Mouse (Mus musculus) frontal cortex, postnatal 36 days (tissue): ENCODE results near the gene Diras2.

Source experiments
- DNase-seq, 2 experiments: peaks; one replicate each; pipeline ENCODE4 v3.0.0; 2022; ENCODE audit warnings: low spot score in 2 of 2

Gene Diras2

DNA sequence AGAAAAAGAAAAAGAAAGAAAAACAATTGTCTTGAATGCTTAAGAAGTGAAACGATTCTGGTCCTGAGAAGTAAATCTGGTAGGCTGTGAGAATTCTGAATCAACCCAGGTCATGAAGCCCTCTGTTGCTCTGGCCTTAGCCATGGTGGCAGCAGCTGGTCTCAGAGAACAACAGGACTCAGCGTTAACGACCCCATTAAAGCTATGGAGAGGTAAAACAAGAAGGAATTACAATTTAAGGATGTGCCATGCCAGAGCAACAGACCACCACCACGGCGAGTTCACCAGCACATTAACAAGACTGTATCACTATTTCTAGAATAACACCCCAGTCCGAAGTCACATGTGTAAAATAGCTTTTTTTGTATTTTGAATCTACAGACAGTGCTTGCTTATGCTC, 65.9 kb downstream of the Diras2 start:
- DNase-seq, result no peak

DNA sequence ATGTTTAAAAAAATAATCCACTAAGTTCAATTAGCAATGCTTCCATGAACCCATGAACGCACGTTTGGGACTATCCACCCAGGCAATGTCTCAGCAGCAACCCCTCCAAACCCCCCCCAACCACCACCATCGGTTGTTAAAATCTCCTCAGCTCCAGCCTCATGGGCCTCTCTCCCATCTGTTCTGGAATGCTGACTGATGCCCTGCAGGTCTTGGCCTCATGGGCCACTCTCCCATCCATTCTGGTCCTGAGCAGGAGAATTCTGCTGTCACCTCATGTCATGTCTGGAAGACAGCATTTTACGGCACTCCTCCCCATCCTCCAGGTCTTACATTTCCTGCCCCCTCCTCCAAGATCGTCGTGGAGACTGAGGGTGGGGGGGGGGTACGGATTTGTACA, 71.1 kb downstream of the Diras2 start:
- DNase-seq, result no peak

- DNase-seq, result peak in 1 of 2 experiments; percentile 67
These were observed 73.2 kb downstream of the Diras2 start for GRCm38 (mm10) chr13:52457889-52458324.

- no peak for DNase-seq
These were observed 73.7 kb downstream of the Diras2 start for GRCm38 (mm10) chr13:52457177-52457888.

GRCm38 (mm10) chr13:52455329-52455728, 75.8 kb downstream of the Diras2 start:
- DNase-seq, result no peak

- DNase-seq, result no peak
These were observed 76.3 kb downstream of the Diras2 start for GRCm38 (mm10) chr13:52454708-52455250.
